Mouse (Mus musculus) bone marrow macrophage, adult 2 months (primary cell): ENCODE measurements around the gene Grb10.

Experiments used
- CTCF ChIP-seq: IDR thresholded peaks from 2 replicates; pipeline ENCODE4 v1.5.1; 2012; ENCODE audit warnings: low read depth, mild to moderate bottlenecking, low read length, moderate library complexity
- POLR2A ChIP-seq: IDR thresholded peaks from 2 replicates; pipeline ENCODE4 v1.6.1; 2012; ENCODE audit warnings: mild to moderate bottlenecking, low read depth, low read length, borderline replicate concordance

GRCm38 (mm10) chr11:12040391-12040790 is 1.9 kb upstream of the Grb10 start:
- TF ChIP-seq CTCF, result no peak
- TF ChIP-seq POLR2A, result no peak
